Mouse (Mus musculus): ENCODE measurements around the gene Hes2. TPM values are rescaled to one million over a fixed set of nuclear protein-coding genes. Genes with fewer than 3 reads are reported as not detected.

Hes2 gene
- polyA plus RNA-seq, 1 experiment, result not detected

GRCm38 (mm10) chr4:152196276-152196675, 37.6 kb downstream of the Hes2 start:
- Histone ChIP-seq H3K4me3 (replicated peaks; ENCODE audit: control insufficient read depth, low read depth, low read length) (no peak overlapping the region), H3K27ac (ENCODE audit: control insufficient read depth, insufficient read depth, low read depth, low read length, poor library complexity) (no peak overlapping the region), H3K4me1 (ENCODE audit: control insufficient read depth, insufficient read depth, low read length) (peaks cover 1% of the 10 kb centered on the region; the same call in 1 of the 2 replicates)
- TF ChIP-seq POLR2A (IDR thresholded peaks at IDR 0.05; ENCODE audit: borderline replicate concordance, control insufficient read depth, low read depth, low read length) (no peak), CTCF (IDR thresholded peaks at IDR 0.05; ENCODE audit: control insufficient read depth, insufficient read depth, low read length) (no peak)
- 73% methylated on average over 8 of the region's 9 CpGs for whole genome bisulfite sequencing

- 50% methylated on average over 5 of the region's 5 CpGs for WGBS
- no peak overlapping the region for H3K27ac ChIP-seq (ENCODE audit: control insufficient read depth, insufficient read depth, low read depth, low read length, poor library complexity)
- TF ChIP-seq CTCF (IDR thresholded peaks at IDR 0.05; ENCODE audit: control insufficient read depth, insufficient read depth, low read length), result no peak
- no peak for TF ChIP-seq POLR2A (IDR thresholded peaks at IDR 0.05; ENCODE audit: borderline replicate concordance, control insufficient read depth, low read depth, low read length)
- H3K4me1 ChIP-seq (ENCODE audit: control insufficient read depth, insufficient read depth, low read length), result peaks cover 7% of the 10 kb centered on the region
- H3K4me3 ChIP-seq (replicated peaks; ENCODE audit: control insufficient read depth, low read depth, low read length), result no peak overlapping the region
Observed at GRCm38 (mm10) chr4:152197545-152197944, 38.9 kb downstream of the Hes2 start.

GRCm38 (mm10) chr4:152199617-152200016, 41.0 kb downstream of the Hes2 start:
- Histone ChIP-seq H3K27ac (ENCODE audit: control insufficient read depth, insufficient read depth, low read depth, low read length, poor library complexity) (no peak overlapping the region), H3K4me3 (replicated peaks; ENCODE audit: control insufficient read depth, low read depth, low read length) (no peak overlapping the region), H3K4me1 (ENCODE audit: control insufficient read depth, insufficient read depth, low read length) (peaks cover 7% of the 10 kb centered on the region)
- WGBS, result 7% methylated on average over 1 of the region's 1 CpGs
- no peak for TF ChIP-seq CTCF (IDR thresholded peaks at IDR 0.05; ENCODE audit: control insufficient read depth, insufficient read depth, low read length)
- no peak for TF ChIP-seq POLR2A (IDR thresholded peaks at IDR 0.05; ENCODE audit: borderline replicate concordance, control insufficient read depth, low read depth, low read length)

GRCm38 (mm10) chr4:152201492-152201891, 42.8 kb downstream of the Hes2 start:
- Histone ChIP-seq H3K4me1 (ENCODE audit: control insufficient read depth, insufficient read depth, low read length) (peaks cover 9% of the 10 kb centered on the region), H3K4me3 (replicated peaks; ENCODE audit: control insufficient read depth, low read depth, low read length) (no peak overlapping the region), H3K27ac (ENCODE audit: control insufficient read depth, insufficient read depth, low read depth, low read length, poor library complexity) (no peak overlapping the region)
- TF ChIP-seq POLR2A (IDR thresholded peaks at IDR 0.05; ENCODE audit: borderline replicate concordance, control insufficient read depth, low read depth, low read length), result no peak
- no peak for TF ChIP-seq CTCF (IDR thresholded peaks at IDR 0.05; ENCODE audit: control insufficient read depth, insufficient read depth, low read length)
- WGBS, result 3% methylated on average over 6 of the region's 6 CpGs

GRCm38 (mm10) chr4:152202418-152202817, 43.8 kb downstream of the Hes2 start:
- H3K4me1 ChIP-seq (ENCODE audit: control insufficient read depth, insufficient read depth, low read length), result peaks cover 9% of the 10 kb centered on the region
- H3K27ac ChIP-seq (ENCODE audit: control insufficient read depth, insufficient read depth, low read depth, low read length, poor library complexity), result no peak overlapping the region

GRCm38 (mm10) chr4:152202905-152203304, 44.2 kb downstream of the Hes2 start:
- Histone ChIP-seq H3K4me3 (replicated peaks; ENCODE audit: control insufficient read depth, low read depth, low read length) (no peak overlapping the region), H3K4me1 (ENCODE audit: control insufficient read depth, insufficient read depth, low read length) (peaks cover 9% of the 10 kb centered on the region), H3K27ac (ENCODE audit: control insufficient read depth, insufficient read depth, low read depth, low read length, poor library complexity) (no peak overlapping the region)
- TF ChIP-seq POLR2A (IDR thresholded peaks at IDR 0.05; ENCODE audit: borderline replicate concordance, control insufficient read depth, low read depth, low read length) (no peak), CTCF (IDR thresholded peaks at IDR 0.05; ENCODE audit: control insufficient read depth, insufficient read depth, low read length) (no peak)
- WGBS, result 61% methylated on average over 3 of the region's 3 CpGs

More at GRCm38 (mm10) chr4:152202418-152202817, 43.8 kb downstream of the Hes2 start:
- TF ChIP-seq CTCF (IDR thresholded peaks at IDR 0.05; ENCODE audit: control insufficient read depth, insufficient read depth, low read length), result no peak
- no peak overlapping the region for H3K4me3 ChIP-seq (replicated peaks; ENCODE audit: control insufficient read depth, low read depth, low read length)
- whole genome bisulfite sequencing, result 86% methylated on average over 1 of the region's 1 CpGs

GRCm38 (mm10) chr4:152204663-152205062, 46.0 kb downstream of the Hes2 start:
- Histone ChIP-seq H3K4me3 (replicated peaks; ENCODE audit: control insufficient read depth, low read depth, low read length) (no peak overlapping the region), H3K27ac (ENCODE audit: control insufficient read depth, insufficient read depth, low read depth, low read length, poor library complexity) (no peak overlapping the region), H3K4me1 (ENCODE audit: control insufficient read depth, insufficient read depth, low read length) (peaks cover 9% of the 10 kb centered on the region)
- 68% methylated on average over 6 of the region's 6 CpGs for WGBS
- no peak for TF ChIP-seq CTCF (IDR thresholded peaks at IDR 0.05; ENCODE audit: control insufficient read depth, insufficient read depth, low read length)
- no peak for TF ChIP-seq POLR2A (IDR thresholded peaks at IDR 0.05; ENCODE audit: borderline replicate concordance, control insufficient read depth, low read depth, low read length)

- H3K4me3 ChIP-seq (replicated peaks; ENCODE audit: control insufficient read depth, low read depth, low read length), result no peak overlapping the region
- TF ChIP-seq CTCF (IDR thresholded peaks at IDR 0.05; ENCODE audit: control insufficient read depth, insufficient read depth, low read length) (no peak), POLR2A (IDR thresholded peaks at IDR 0.05; ENCODE audit: borderline replicate concordance, control insufficient read depth, low read depth, low read length) (no peak)
- WGBS, result 72% methylated on average over 6 of the region's 6 CpGs
Observed at GRCm38 (mm10) chr4:152206199-152206598, 47.5 kb downstream of the Hes2 start.

GRCm38 (mm10) chr4:152209623-152210022, 51.0 kb downstream of the Hes2 start:
- Histone ChIP-seq H3K27ac (ENCODE audit: control insufficient read depth, insufficient read depth, low read depth, low read length, poor library complexity) (no peak overlapping the region), H3K4me3 (replicated peaks; ENCODE audit: control insufficient read depth, low read depth, low read length) (no peak overlapping the region), H3K4me1 (ENCODE audit: control insufficient read depth, insufficient read depth, low read length) (peaks cover 2% of the 10 kb centered on the region)
- 44% methylated on average over 4 of the region's 4 CpGs for WGBS
- no peak for TF ChIP-seq CTCF (IDR thresholded peaks at IDR 0.05; ENCODE audit: control insufficient read depth, insufficient read depth, low read length)
- no peak for TF ChIP-seq POLR2A (IDR thresholded peaks at IDR 0.05; ENCODE audit: borderline replicate concordance, control insufficient read depth, low read depth, low read length)

More at GRCm38 (mm10) chr4:152206199-152206598, 47.5 kb downstream of the Hes2 start:
- Histone ChIP-seq H3K4me1 (ENCODE audit: control insufficient read depth, insufficient read depth, low read length) (peaks cover 9% of the 10 kb centered on the region), H3K27ac (ENCODE audit: control insufficient read depth, insufficient read depth, low read depth, low read length, poor library complexity) (no peak overlapping the region)

Other genes starting within 250 kb of the Hes2 start
- gene Dnajc11, start 225.2 kb upstream of the Hes2 start, polyA plus RNA-seq (2011; ENCODE audit: insufficient read depth, insufficient read length, low replicate concordance, missing spikeins), result 50.8 and 79.8 TPM in 2 replicates
- 16.4 and 23.6 TPM in 2 replicates for gene Thap3, start 169.9 kb upstream of the Hes2 start, polyA plus RNA-seq (2011; ENCODE audit: insufficient read depth, insufficient read length, low replicate concordance, missing spikeins)
- 1.9 and 2.8 TPM in 2 replicates for gene Phf13, start 162.6 kb upstream of the Hes2 start, polyA plus RNA-seq (2011; ENCODE audit: insufficient read depth, insufficient read length, low replicate concordance, missing spikeins)
- gene Klhl21, start 150.1 kb upstream of the Hes2 start, polyA plus RNA-seq (2011; ENCODE audit: insufficient read depth, insufficient read length, low replicate concordance, missing spikeins), result 3.5 and 6.6 TPM in 2 replicates
- 7.7 and 21.0 TPM in 2 replicates for gene Zbtb48, start 131.2 kb upstream of the Hes2 start, polyA plus RNA-seq (2011; ENCODE audit: insufficient read depth, insufficient read length, low replicate concordance, missing spikeins)
- 1.0 TPM in 1 of 2 replicates, not detected in the other for gene Tas1r1, start 120.3 kb upstream of the Hes2 start, polyA plus RNA-seq (2011; ENCODE audit: insufficient read depth, insufficient read length, low replicate concordance, missing spikeins)
- gene Nol9, start 119.5 kb upstream of the Hes2 start, polyA plus RNA-seq (2011; ENCODE audit: insufficient read depth, insufficient read length, low replicate concordance, missing spikeins), result 8.1 and 11.9 TPM in 2 replicates
- 6.5 and 6.6 TPM in 2 replicates for gene Plekhg5, start 86.4 kb upstream of the Hes2 start, polyA plus RNA-seq (2011; ENCODE audit: insufficient read depth, insufficient read length, low replicate concordance, missing spikeins)
- gene Tnfrsf25, start 42.9 kb upstream of the Hes2 start, polyA plus RNA-seq (2011; ENCODE audit: insufficient read depth, insufficient read length, low replicate concordance, missing spikeins), result 2.6 and 3.3 TPM in 2 replicates
- gene Espn, start 6.5 kb upstream of the Hes2 start, polyA plus RNA-seq (2011; ENCODE audit: insufficient read depth, insufficient read length, low replicate concordance, missing spikeins), result 0.61 TPM in 1 of 2 replicates, not detected in the other
- 12.4 and 32.0 TPM in 2 replicates for gene Acot7, start 19.3 kb downstream of the Hes2 start, polyA plus RNA-seq (2011; ENCODE audit: insufficient read depth, insufficient read length, low replicate concordance, missing spikeins)
- 1.4 and 4.1 TPM in 2 replicates for gene Gpr153, start 115.4 kb downstream of the Hes2 start, polyA plus RNA-seq (2011; ENCODE audit: insufficient read depth, insufficient read length, low replicate concordance, missing spikeins)
- gene Hes3, start 132.8 kb downstream of the Hes2 start, polyA plus RNA-seq (2011; ENCODE audit: insufficient read depth, insufficient read length, low replicate concordance, missing spikeins), result not detected in 2 replicates
- gene Icmt, start 138.4 kb downstream of the Hes2 start, polyA plus RNA-seq (2011; ENCODE audit: insufficient read depth, insufficient read length, low replicate concordance, missing spikeins), result 5.0 and 7.8 TPM in 2 replicates
- not detected in 2 replicates for gene Rnf207, start 160.1 kb downstream of the Hes2 start, polyA plus RNA-seq (2011; ENCODE audit: insufficient read depth, insufficient read length, low replicate concordance, missing spikeins)
- gene Rpl22, start 166.9 kb downstream of the Hes2 start, polyA plus RNA-seq (2011; ENCODE audit: insufficient read depth, insufficient read length, low replicate concordance, missing spikeins), result 723 and 1,224 TPM in 2 replicates
- gene Chd5, start 179.8 kb downstream of the Hes2 start, polyA plus RNA-seq (2011; ENCODE audit: insufficient read depth, insufficient read length, low replicate concordance, missing spikeins), result 0.11 TPM in 1 of 2 replicates, not detected in the other

Data from bone marrow, adult 2 months (tissue).